Mouse (Mus musculus) heart, adult 2 months (tissue): Measurements from ENCODE around the gene 1190005I06Rik. TPM values are rescaled to one million over a fixed set of nuclear protein-coding genes. Genes with fewer than 3 reads are reported as not detected.

ENCODE experiments used
- DNase-seq, 2 experiments: peaks; one replicate each; pipeline ENCODE4 v3.0.0; 2021
- H3K27ac ChIP-seq: fragments of 200-600 bp; 2 replicates; pipeline ENCODE4 v1.8.1; 2022
- H3K27me3 ChIP-seq: fragments of 200-500 bp; 2 replicates; pipeline ENCODE4 v1.6.1; 2012; ENCODE audit warnings: mild to moderate bottlenecking, low read length, inconsistent platforms, mixed read lengths; ENCODE audit not compliant: control insufficient read depth, insufficient read depth
- H3K36me3 ChIP-seq: fragments of 200-500 bp; 2 replicates; pipeline ENCODE4 v1.6.1; 2012; ENCODE audit warnings: low read length, inconsistent platforms; ENCODE audit not compliant: control insufficient read depth, insufficient read depth
- H3K4me1 ChIP-seq: fragments of 200-500 bp; 2 replicates; pipeline ENCODE4 v1.6.1; 2011; ENCODE audit warnings: low read length; ENCODE audit not compliant: control insufficient read depth, insufficient read depth
- H3K4me3 ChIP-seq: fragments of 200-600 bp; 2 replicates; pipeline ENCODE4 v1.8.1; 2022
- H3K79me2 ChIP-seq: fragments of 200-500 bp; replicated peaks from 2 replicates; pipeline ENCODE4 v1.6.1; 2012; ENCODE audit warnings: mild to moderate bottlenecking, inconsistent platforms, low read length, moderate library complexity, mixed read lengths; ENCODE audit not compliant: control insufficient read depth, insufficient read depth
- H3K9ac ChIP-seq: fragments of 200-500 bp; 2 replicates; pipeline ENCODE4 v1.6.1; 2012; ENCODE audit warnings: low read depth, mild to moderate bottlenecking, control low read depth, inconsistent platforms, low read length, mixed read lengths
- CTCF ChIP-seq: fragments of 200-600 bp; IDR thresholded peaks from 2 replicates; pipeline ENCODE4 v1.8.1; 2022; ENCODE audit warnings: antibody characterized with exemption, mild to moderate bottlenecking, moderate library complexity
- EP300 ChIP-seq: fragments of 200-500 bp; IDR thresholded peaks from 2 replicates; pipeline ENCODE4 v1.6.1; 2011; ENCODE audit warnings: low read depth, low read length, control low read depth; ENCODE audit not compliant: insufficient read depth
- POLR2A ChIP-seq: fragments of 200-500 bp; IDR thresholded peaks from 2 replicates; pipeline ENCODE4 v1.6.1; 2011; ENCODE audit warnings: mild to moderate bottlenecking, low read depth, low read length, control low read depth; ENCODE audit not compliant: insufficient read depth
- WGBS: fragments of 180-500 bp; shearing (Covaris S2); methylation state at CpG from one replicate; pipeline ENCODE4 v1.1.7; 2018; 5-methylcytosine and 5-hydroxymethylcytosine counted together
- intact Hi-C: fragments of 180-260 bp; cut with DNase I; formaldehyde crosslinking; loops from one replicate; pipeline ENCODE4 v1.15.1; 2025
- polyA plus RNA-seq: library from polyadenylated mRNA; depleted of rRNA; stranded (reverse); fragments of >200 nt; gene quantifications from 2 replicates; pipeline ENCODE4 v1.2.3, GENCODE M21; 2012
- total RNA-seq, 2 experiments: library from RNA; stranded (reverse); gene quantifications; 2 replicates each; pipeline ENCODE4 v1.2.3; 2021

1190005I06Rik gene
- total and polyA plus RNA-seq, 3 experiments: 3.9 to 6.0 (median 5.3) TPM

DNA sequence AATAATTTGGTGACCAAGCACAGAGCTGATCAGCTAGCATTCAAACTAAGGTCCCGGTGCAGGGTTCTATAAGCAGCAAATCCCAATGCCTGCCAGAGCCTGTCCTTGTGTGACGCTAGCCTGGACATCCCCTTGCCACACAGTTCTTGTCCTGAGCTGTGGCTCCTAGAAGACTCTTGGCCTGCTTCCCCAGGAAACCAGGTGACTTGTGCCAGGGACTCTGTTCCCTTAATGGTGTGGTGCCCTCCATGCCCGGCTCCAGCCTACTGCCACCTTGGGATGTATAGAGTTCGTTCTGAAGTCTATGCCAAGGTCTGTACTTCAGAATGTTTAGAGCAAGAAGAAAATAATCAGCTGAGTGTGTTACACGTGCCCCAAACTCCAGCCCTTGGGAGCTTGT is 39.1 kb upstream of the 1190005I06Rik start:
- H3K36me3 ChIP-seq: no peaks in the 10 kb centered on the region
- H3K79me2 ChIP-seq: no peaks in the 10 kb centered on the region
- 86% methylated on average over 5 of the region's 5 CpGs for WGBS
- DNase-seq: no peak
- H3K4me3 ChIP-seq: no peak overlapping the region
- intact Hi-C loops: no loop called here
- H3K4me1 ChIP-seq: peaks cover 1% of the 10 kb centered on the region; the same call in 1 of the 2 replicates
- no peak overlapping the region for H3K27ac ChIP-seq
- no peaks in the 10 kb centered on the region for H3K27me3 ChIP-seq
- no peak for TF ChIP-seq CTCF
- TF ChIP-seq EP300: no peak
- TF ChIP-seq POLR2A: no peak
- H3K9ac ChIP-seq: no peak overlapping the region

DNA sequence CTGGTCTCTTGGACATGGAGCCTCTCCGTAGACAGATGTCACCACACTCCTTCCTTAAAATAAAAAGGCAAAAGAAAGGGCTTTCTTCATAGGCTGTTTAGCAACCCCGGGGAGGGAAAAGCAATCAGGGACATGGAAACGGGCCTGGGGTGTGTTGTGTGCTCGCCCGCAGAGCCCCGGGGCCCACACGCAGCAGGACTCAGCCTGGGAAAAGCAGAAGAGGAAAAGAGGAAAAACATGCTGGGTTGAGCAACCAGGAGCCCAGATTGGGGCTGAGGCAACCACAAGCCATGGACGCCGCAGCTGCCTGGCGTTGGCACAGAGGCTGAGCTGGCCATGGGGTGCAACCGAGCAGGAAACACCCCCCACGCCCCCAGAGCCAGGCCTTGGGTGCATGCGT is 38.6 kb upstream of the 1190005I06Rik start:
- TF ChIP-seq CTCF: no peak
- no peak for TF ChIP-seq EP300
- TF ChIP-seq POLR2A: no peak
- no peaks in the 10 kb centered on the region for H3K79me2 ChIP-seq
- intact Hi-C loops: no loop called here
- 76% methylated on average over 13 of the region's 13 CpGs for WGBS
- no peaks in the 10 kb centered on the region for H3K36me3 ChIP-seq
- no peaks in the 10 kb centered on the region for H3K27me3 ChIP-seq
- peak overlapping the region; percentile 68 for H3K27ac ChIP-seq
- no peak overlapping the region for H3K9ac ChIP-seq
- H3K4me1 ChIP-seq: peaks cover 1% of the 10 kb centered on the region; the same call in 1 of the 2 replicates
- no peak overlapping the region for H3K4me3 ChIP-seq
- DNase-seq: peak; percentile 63 to 80

DNA sequence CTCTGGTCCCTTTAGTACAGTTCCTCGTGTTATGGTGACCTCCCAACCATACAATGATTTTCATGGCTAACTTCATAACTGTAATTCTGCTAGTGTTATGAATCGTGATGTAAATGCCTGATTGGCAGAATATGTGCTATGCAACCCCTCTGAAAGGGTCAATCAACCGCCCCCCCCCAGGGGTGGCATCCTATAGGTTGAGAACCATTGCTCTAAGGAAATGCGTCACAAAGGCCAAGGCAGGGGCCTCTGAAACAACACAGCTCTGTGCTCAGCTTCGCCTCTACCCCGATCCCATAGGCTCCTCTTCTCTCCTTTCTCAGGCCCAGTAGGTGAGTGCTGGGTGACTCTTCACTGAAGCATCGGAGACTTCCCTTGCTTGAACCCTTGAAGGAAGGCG is 38.2 kb upstream of the 1190005I06Rik start:
- Histone ChIP-seq H3K27me3 (no peaks in the 10 kb centered on the region), H3K27ac (peak overlapping the region; percentile 68), H3K79me2 (no peaks in the 10 kb centered on the region), H3K9ac (no peak overlapping the region), H3K36me3 (no peaks in the 10 kb centered on the region), H3K4me3 (no peak overlapping the region), H3K4me1 (peaks cover 1% of the 10 kb centered on the region; the same call in 1 of the 2 replicates)
- TF ChIP-seq CTCF: no peak
- TF ChIP-seq POLR2A: no peak
- no peak for TF ChIP-seq EP300
- 75% methylated on average over 8 of the region's 8 CpGs for WGBS
- intact Hi-C loops: no loop called here
- DNase-seq: no peak

DNA sequence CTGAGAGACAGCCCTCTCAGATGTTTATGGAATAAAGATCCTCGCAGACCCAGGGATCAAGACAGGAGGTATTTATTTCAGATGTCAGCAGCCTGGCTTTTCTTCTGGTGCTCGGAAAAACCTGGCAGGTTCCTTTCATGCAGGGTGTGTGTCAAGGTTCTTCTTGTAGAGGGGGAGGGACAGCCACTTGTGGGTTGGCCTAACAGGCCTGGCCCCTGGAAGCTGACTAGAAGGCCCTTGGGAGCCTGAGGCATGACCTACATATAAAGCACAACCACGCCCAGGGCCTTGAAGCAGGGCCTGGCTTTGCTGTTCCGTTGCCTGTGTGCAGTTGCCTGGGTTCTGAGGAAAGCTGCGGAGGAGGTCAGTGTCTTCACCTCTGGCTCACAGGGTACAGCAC is 37.7 kb upstream of the 1190005I06Rik start:
- no peak overlapping the region for H3K9ac ChIP-seq
- H3K27me3 ChIP-seq: no peaks in the 10 kb centered on the region
- H3K27ac ChIP-seq: peak overlapping the region; percentile 68
- no peaks in the 10 kb centered on the region for H3K79me2 ChIP-seq
- DNase-seq: peak; percentile 68 to 79
- TF ChIP-seq POLR2A (peak; percentile 36; the same call in 1 of the 2 replicates), CTCF (no peak)
- no peak overlapping the region for H3K4me3 ChIP-seq
- H3K4me1 ChIP-seq: peaks cover 1% of the 10 kb centered on the region; the same call in 1 of the 2 replicates
- H3K36me3 ChIP-seq: no peaks in the 10 kb centered on the region
- whole genome bisulfite sequencing: 67% methylated on average over 5 of the region's 5 CpGs
- intact Hi-C loops: no loop called here

DNA sequence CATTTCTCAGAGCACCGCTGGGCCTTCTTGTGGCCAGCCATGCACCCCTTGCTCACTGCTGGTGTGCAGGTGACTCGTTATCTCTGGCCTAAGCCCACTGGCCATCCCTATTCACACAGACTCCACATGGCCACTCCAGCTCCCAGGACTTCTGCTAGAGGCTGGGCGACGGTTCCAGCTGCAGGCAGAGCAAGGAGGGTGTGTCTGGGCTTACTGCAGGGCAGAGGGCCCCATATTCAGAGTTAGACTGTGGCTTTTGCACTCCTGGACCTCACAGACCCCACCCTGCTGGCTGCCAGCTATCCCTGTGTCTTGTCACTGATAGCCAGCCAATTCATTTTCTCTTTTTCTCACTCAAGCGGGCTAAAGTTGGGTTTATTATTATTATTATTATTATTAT is 36.6 kb upstream of the 1190005I06Rik start:
- DNase-seq: no peak
- intact Hi-C loops: no loop called here
- Histone ChIP-seq H3K27ac (no peak overlapping the region), H3K4me3 (no peak overlapping the region), H3K4me1 (peaks cover 1% of the 10 kb centered on the region; the same call in 1 of the 2 replicates), H3K9ac (no peak overlapping the region), H3K79me2 (no peaks in the 10 kb centered on the region), H3K27me3 (no peaks in the 10 kb centered on the region), H3K36me3 (no peaks in the 10 kb centered on the region)
- 79% methylated on average over 5 of the region's 5 CpGs for WGBS
- TF ChIP-seq CTCF (no peak), POLR2A (no peak), EP300 (no peak)

DNA sequence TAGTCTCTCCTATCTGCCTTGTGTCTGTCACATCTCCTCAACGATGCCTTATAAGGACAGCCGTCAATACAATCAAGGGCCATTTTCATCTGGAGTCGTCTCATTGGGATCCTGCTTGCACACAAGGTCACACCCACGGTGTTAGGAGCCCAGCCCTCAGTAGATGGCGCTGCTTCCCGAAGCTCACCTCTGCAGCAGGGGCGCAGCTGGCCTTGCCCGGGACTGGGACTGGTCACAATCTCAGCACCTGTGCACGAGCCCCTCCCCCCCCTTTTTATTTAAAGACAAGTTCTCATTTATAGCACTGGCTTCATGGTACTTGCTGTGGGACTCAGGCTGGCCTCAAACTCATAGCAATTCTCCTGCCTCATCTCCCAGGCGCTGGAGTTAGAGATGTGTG is 36.2 kb upstream of the 1190005I06Rik start:
- TF ChIP-seq CTCF (peak; percentile 82), POLR2A (no peak), EP300 (0 out of 2 replicates have a peak, but pooled peaks have one; percentile 58)
- DNase-seq: peak; percentile 83 to 86
- intact Hi-C loops: no loop called here
- Histone ChIP-seq H3K36me3 (no peaks in the 10 kb centered on the region), H3K79me2 (no peaks in the 10 kb centered on the region), H3K9ac (no peak overlapping the region), H3K4me3 (no peak overlapping the region), H3K4me1 (peaks cover 1% of the 10 kb centered on the region; the same call in 1 of the 2 replicates), H3K27ac (no peak overlapping the region), H3K27me3 (no peaks in the 10 kb centered on the region)
- 16% methylated on average over 10 of the region's 10 CpGs for WGBS
